Comparison of ENCODE assay signal across 8 mouse cellular contexts in the genomic region with DNA sequence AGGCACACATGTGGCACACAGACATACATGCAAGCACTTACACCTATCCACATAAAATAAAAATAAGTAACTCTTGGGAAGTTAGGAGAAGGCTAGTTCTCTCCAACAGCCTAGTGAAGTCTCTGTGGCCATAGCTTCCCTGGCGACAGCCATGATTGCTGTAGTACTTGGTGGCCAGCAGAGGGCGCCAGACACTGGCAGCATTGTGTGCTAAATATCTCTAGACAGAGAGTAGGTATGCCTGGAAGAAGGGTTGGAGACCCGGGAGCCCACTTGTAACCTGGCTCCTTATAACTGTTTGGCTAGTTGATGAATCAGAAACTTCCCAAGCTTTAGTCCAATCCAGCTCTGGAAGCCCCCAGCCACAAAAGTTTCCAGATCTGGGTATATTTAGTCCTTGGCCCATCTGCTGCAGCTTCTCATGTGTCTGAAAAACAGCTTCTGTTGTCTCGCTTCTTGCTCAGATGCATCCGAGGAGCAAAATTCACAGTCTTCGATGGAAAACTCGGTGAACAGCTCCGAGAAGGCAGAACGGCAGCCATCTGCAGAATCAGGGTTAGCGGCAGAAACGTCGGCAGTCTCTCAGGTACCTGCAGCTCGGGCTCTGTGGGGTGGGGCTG. TPM values are rescaled to one million over a fixed set of nuclear protein-coding genes. Genes with fewer than 3 reads are reported as not detected.
DNase-seq lines count a peak whose midpoint lies in the region; ATAC-seq and TF ChIP-seq lines count a peak whose summit lies in the region.

No protein-coding gene starts in this region.

- DNase-seq in cerebellum, adult 18-20 months, result peak; percentile 39 to 70
- no peak for DNase-seq in cerebellum, adult 11-12 months
- DNase-seq in kidney, adult 18-20 months, result peak; percentile 58
- DNase-seq in embryo, embryonic 11 days, result peak; percentile 65
- DNase-seq in left cerebral cortex, postnatal 25 days (ENCODE audit: low spot score in 2 of 2), result peak; percentile 51 to 66

- H3K4me2 ChIP-seq in kidney, embryonic 14.5 days (replicated peaks; ENCODE audit: low read depth, low read length), result no peak overlapping the region

- H3K9me3 ChIP-seq in kidney, embryonic 14.5 days (ENCODE audit: control insufficient read depth, low read length), result no peaks in the 10 kb centered on the region
- no peaks in the 10 kb centered on the region for H3K9me3 ChIP-seq in E14TG2a.4 (ENCODE audit: low read length)

- no peak overlapping the region for H3K9ac ChIP-seq in kidney, embryonic 14.5 days (ENCODE audit: low read depth, low read length)

- TF ChIP-seq CTCF in E14TG2a.4 (conservative IDR thresholded peaks at IDR 0.05; ENCODE audit: low read length), result peak; percentile 95
- TF ChIP-seq CTCF in small intestine, adult 2 months (IDR thresholded peaks at IDR 0.05; ENCODE audit: extremely low read depth, insufficient read length, insufficient replicate concordance, low read depth, low read length), result peak; percentile 95; the same call in 1 of the 2 replicates

- no peak for TF ChIP-seq POLR2A in small intestine, adult 2 months (IDR thresholded peaks at IDR 0.05; ENCODE audit: low read depth, low read length)

- intact Hi-C loops in left cerebral cortex, postnatal 25 days (cut with DNase I), result loop anchor here (2.0 to 5.0 kb wide), 2 partner anchors 68 to 117 kb away; partner anchors contain the start of gene Wdr66

- ATAC-seq in kidney, embryonic 14.5 days (ENCODE audit: low FRiP score, low TSS enrichment), result no peak

- no peaks in the 10 kb centered on the region for H3K27me3 ChIP-seq in kidney, embryonic 14.5 days (ENCODE audit: control insufficient read depth, insufficient read depth, low read length)
- H3K27me3 ChIP-seq in E14TG2a.4 (ENCODE audit: insufficient read depth, low read length), result no peaks in the 10 kb centered on the region
- no peaks in the 10 kb centered on the region for H3K27me3 ChIP-seq in small intestine, adult 2 months (ENCODE audit: control insufficient read depth, insufficient read depth, low read length)

- H3K36me3 ChIP-seq in kidney, embryonic 14.5 days (ENCODE audit: control insufficient read depth, insufficient read depth, low read length), result peaks cover 75% of the 10 kb centered on the region
- H3K36me3 ChIP-seq in E14TG2a.4 (ENCODE audit: insufficient read depth, low read length), result peaks cover 71% of the 10 kb centered on the region
- H3K36me3 ChIP-seq in small intestine, adult 2 months (ENCODE audit: control insufficient read depth, insufficient read depth, low read length), result peaks cover 14% of the 10 kb centered on the region

- 81% methylated on average over 13 of the region's 13 CpGs for WGBS in kidney, embryonic 14.5 days
- WGBS in small intestine, adult 2 months, result 78% methylated on average over 13 of the region's 13 CpGs

- no peak overlapping the region for H3K27ac ChIP-seq in kidney, embryonic 14.5 days (ENCODE audit: low read depth, low read length)
- no peak overlapping the region for H3K27ac ChIP-seq in small intestine, adult 2 months (ENCODE audit: insufficient read depth, low read depth, low read length)

- H3K4me1 ChIP-seq in kidney, embryonic 14.5 days (ENCODE audit: control insufficient read depth, insufficient read depth, low read length), result no peaks in the 10 kb centered on the region
- H3K4me1 ChIP-seq in E14TG2a.4 (replicated peaks; ENCODE audit: low read depth, low read length), result peaks cover 95% of the 10 kb centered on the region
- H3K4me1 ChIP-seq in small intestine, adult 2 months (ENCODE audit: control insufficient read depth, insufficient read depth, insufficient read length, low read length), result peaks cover under 1% of the 10 kb centered on the region; the same call in 1 of the 2 replicates

- H3K4me3 ChIP-seq in kidney, embryonic 14.5 days (ENCODE audit: low read length), result no peak overlapping the region
- H3K4me3 ChIP-seq in E14TG2a.4 (replicated peaks; ENCODE audit: low read length), result peak overlapping the region; percentile 20
- H3K4me3 ChIP-seq in small intestine, adult 2 months (ENCODE audit: low read depth, low read length), result no peak overlapping the region

RNA-seq across cellular contexts. Expression of gene Bcl7a, which starts 25.3 kb away (rescaled TPM):
- polyA plus RNA-seq in kidney, embryonic 14.5 days (2014; fragmentation: Nextera tagmentation; extraction: Ambion mirVana), result 39.4 and 43.2 TPM in 2 replicates
- total RNA-seq in left cerebral cortex, postnatal 25 days (2021), result 10 to 100 TPM; 67.8 to 70.0 TPM
- polyA plus RNA-seq in small intestine, adult 2 months (2012; rRNA removed), result 2.1 and 2.8 TPM in 2 replicates

RNA-seq across cellular contexts. Expression of gene Mlxip, which starts 25.6 kb away (rescaled TPM):
- polyA plus RNA-seq in kidney, embryonic 14.5 days (2014; fragmentation: Nextera tagmentation; extraction: Ambion mirVana), result 13.4 and 26.6 TPM in 2 replicates
- 10 to 100 TPM; 16.3 to 18.0 TPM for total RNA-seq in left cerebral cortex, postnatal 25 days (2021)
- polyA plus RNA-seq in small intestine, adult 2 months (2012; rRNA removed), result 25.3 and 39.7 TPM in 2 replicates

Comparison
In these comparisons a context has a peak if more than half of its experiments do, and no peak if none do; other contexts are left out.
1. RNA of gene Bcl7a, which starts 25.3 kb away (polyA plus RNA-seq): 39.4 to 43.2 TPM in kidney, embryonic 14.5 days; 2.1 to 2.8 TPM in small intestine, adult 2 months; every median in the first group is over 10 times any median in the second.